Mouse (Mus musculus) retina, adult 2 months (tissue): ENCODE data around the gene Cacnb4.
A peak's percentile ranks its signal among the peaks of the same experiment; 100 is the strongest.

Experiments used
- DNase-seq: peaks from one replicate; pipeline ENCODE4 v3.0.0-alpha.2; 2012; ENCODE audit warnings: low read depth, low spot score

The Cacnb4 gene

DNA sequence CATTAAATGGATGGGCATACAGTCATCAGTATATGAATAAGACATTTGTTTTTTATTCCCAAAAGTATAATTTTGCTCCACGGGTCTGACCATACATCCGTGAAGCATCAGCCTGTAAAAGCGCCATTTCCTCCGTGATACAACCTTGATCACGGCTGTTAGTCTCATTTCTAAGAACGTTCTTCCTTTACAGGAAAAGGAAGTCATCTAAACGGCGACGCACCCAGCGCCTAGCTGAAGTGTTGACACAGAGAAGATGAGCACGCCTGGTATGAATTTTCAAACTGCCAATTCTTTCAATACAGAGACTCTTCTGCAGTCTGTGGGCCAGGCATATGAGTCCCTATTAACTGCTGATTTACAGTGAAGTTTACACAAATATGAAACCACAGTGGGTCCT lies 106.5 kb downstream of the Cacnb4 start:
- DNase-seq = no peak

GRCm38 (mm10) chr2:52568131-52568530 lies 108.5 kb downstream of the Cacnb4 start:
- DNase-seq = no peak

DNA sequence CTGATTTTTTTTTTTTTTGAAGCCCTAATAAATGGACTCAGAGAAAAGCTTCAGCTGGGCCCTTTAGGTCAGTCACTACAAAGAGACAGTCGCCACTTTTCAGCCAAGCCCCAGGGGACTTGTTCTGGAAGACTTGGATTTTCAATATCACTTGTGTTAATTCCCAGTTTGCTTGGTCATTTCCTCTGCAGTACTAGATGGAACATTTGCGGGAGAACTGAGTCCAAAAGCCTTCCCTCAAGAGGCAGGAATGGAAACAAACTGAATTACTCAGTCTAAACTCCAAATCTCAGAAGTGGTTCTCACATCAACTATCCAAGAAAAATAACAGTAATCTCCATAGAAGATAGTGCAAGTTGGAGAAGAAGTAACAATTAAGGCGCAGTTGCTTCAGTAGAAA lies 109.2 kb downstream of the Cacnb4 start:
- DNase-seq = no peak

GRCm38 (mm10) chr2:52563277-52563676 lies 113.4 kb downstream of the Cacnb4 start:
- no peak for DNase-seq

DNA sequence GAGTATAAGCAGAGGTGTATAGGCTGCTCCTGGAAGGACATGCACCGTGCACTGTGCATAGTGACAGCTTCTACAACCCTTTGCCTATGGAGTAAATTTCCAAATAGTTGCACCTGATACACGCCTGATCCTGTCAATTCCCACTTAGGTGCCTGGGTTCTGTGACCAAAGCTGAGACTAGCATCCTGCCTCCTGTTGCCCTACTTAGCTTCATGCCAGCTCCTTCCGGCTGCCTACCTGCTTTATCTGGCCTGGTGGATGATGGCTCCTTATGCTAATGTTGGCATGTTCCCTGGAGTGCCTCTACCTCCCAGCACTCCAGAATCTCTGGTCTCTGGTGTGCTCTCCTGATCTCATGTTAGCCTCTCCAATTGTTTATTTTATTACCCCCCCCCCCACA lies 114.3 kb downstream of the Cacnb4 start:
- DNase-seq = no peak

DNA sequence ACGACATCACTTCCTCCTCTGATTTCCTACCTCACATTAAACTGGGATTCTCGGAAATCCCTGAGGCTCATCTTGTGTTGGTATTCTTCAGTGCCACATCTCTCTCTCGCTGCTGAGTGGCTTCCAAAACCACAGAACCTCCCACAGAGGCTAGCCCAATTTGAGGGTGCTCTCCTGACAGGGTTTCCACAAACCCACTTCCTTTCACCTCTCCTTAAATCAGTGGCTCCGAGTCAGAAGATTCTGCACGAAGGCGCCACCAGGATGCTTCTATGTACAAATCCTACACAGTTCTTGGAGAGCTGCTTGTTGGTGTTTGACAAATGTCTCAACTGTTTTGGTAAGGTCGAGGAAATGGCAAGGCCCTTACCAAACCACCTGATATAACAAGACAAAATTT lies 115.5 kb downstream of the Cacnb4 start:
- no peak for DNase-seq

DNA sequence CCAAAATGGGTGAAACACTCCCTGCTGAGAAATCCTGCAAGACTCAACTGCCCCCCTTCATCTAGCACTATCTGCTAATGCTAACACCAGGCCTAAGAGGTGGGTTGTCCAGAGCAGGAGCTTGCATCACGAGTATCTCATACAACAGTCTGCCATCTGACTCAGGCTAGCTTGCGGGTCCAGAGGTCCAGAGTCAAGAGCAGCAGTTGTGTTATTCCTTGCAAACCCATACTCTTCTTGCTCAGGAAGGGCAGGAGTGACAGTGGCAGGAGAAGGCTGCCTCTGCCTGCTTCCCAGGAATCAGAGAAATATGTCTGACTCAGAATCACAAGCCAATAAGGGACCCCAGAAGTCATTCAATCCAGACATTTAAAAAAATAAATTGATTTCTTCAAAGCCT lies 116.4 kb downstream of the Cacnb4 start:
- DNase-seq = no peak

DNA sequence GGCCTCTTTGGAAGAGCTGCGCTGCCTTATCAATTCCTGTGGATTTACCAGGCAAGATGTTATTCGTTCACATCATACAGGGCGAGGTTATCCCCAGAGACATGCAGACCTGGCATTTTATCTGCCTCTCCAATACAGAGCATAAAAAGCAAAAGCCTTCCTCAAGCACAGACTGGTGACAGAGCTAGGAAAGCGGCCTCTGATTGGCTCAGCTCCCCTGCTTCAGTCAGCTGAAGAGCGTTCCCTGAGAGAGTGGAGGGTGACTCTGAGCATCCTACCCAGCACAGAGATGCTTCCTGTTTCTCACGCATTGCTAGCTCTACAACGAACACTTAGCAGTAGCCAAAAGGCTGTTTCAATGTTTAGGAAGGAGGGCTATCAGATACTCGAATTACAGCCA lies 118.2 kb downstream of the Cacnb4 start:
- DNase-seq = peak; percentile 23

GRCm38 (mm10) chr2:52557503-52558275 lies 118.9 kb downstream of the Cacnb4 start:
- DNase-seq = no peak

DNA sequence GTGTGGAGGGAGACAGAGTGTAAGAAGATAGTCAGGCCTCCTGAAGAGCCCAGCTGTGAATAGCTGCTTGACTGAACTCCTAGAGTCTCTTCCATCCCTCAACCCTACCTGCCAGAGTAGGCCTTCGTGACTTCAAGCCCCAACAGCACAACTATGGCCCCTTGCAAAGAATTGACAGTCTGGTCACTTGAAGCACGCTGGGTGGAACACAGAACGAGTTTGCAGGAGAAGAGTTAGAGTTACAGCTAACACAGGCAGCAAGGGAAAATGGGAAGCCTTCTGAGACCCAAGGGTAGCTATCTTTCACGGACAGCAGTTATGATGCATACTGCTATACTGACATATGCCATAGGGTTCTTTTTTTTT lies 119.7 kb downstream of the Cacnb4 start:
- DNase-seq = no peak

DNA sequence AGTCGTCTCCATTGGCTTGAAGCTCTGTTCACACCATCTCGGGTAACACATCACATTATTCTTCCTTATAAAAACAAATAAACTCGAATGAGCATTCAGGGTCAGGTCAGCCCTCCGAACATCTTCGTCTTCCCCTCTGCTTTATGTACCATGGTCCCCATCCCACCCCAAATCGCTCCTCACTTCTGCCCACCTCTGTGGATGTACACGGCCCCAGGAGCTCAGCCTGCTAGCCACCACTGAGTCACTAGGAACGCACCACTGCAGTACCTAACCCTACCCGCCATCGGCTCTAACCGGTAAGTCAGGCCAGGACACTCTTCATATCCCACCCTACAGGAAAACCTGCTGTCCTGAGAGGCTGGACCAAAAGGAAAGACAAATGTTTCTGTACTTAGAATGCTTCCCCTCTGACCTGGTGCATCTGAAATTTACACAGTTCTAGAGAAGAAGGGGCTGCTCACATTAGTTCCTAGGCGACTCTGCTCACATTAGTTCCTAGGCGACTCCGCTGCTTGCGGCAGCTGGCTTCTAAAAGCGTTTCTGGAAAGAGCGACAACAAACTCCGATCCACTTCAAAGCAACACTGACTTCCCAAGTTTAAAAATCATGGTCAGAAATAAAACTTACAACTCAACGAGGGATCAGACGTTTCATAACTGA lies 120.2 kb downstream of the Cacnb4 start:
- DNase-seq = no peak

DNA sequence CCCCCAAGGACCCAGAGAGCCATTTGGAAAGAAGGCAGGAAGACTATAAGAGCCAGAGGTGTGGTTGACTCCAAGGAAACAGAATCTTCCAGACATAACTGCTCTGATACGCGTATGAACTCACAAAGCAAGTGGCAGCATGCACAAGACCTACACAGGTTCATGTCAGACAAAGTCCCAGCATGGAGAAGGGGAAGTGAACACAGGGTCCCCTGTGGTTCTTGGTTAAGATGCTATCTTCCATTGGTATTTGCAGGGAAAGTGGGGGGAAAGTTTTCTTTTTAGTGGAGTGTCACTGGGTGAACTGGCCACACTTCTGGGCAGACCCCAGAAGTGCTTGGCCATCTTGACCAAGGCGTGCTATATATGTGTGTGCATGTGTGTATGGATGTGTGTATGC lies 128.2 kb downstream of the Cacnb4 start:
- DNase-seq = no peak

DNA sequence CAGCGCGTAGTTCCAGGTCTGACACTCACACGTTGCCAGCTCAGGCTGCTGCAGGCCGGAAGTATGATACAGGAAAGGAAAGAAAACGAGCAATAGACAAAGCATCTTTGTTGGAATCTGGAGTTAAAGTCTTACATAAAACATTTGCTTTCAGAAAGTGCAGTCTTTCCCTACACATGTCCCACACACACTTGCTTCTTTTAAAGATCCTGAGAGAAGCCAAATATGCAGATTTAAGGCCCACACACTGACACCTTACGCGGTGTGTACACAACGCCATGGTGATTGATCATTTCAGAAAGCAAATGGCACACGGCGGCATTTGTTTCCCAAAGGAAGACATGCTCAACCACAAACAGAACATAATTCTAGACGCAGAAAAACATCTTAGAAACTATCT lies 129.3 kb downstream of the Cacnb4 start:
- DNase-seq = no peak

GRCm38 (mm10) chr2:52544527-52544926 lies 132.1 kb downstream of the Cacnb4 start:
- DNase-seq = no peak

GRCm38 (mm10) chr2:52541068-52541467 lies 135.6 kb downstream of the Cacnb4 start:
- no peak for DNase-seq

DNA sequence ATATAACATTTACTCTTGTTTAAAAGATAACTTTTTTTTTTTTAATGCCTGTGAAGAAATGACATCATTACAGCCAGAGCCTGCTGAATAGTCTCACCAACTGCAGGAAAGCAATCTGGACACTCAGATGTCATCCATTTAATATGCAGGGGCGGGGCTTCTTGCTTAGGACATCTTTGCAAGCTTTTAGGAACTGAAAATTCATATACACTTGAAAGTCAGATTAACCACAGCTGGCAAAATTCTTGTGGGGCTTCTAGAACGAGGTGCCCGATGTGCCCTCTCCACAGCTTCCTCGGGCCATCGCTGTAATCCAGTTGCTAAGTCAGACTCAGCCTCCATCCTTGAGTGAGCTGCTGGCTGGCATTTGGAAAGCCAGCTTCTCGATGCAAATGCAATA lies 137.3 kb downstream of the Cacnb4 start:
- no peak for DNase-seq

- no peak for DNase-seq
Measured at GRCm38 (mm10) chr2:52537645-52538044, 139.0 kb downstream of the Cacnb4 start.

GRCm38 (mm10) chr2:52537155-52537554 lies 139.5 kb downstream of the Cacnb4 start:
- no peak for DNase-seq

- DNase-seq = no peak
Measured at GRCm38 (mm10) chr2:52536511-52536910, 140.1 kb downstream of the Cacnb4 start.

- no peak for DNase-seq
Measured at GRCm38 (mm10) chr2:52533696-52534095, 142.9 kb downstream of the Cacnb4 start.

DNA sequence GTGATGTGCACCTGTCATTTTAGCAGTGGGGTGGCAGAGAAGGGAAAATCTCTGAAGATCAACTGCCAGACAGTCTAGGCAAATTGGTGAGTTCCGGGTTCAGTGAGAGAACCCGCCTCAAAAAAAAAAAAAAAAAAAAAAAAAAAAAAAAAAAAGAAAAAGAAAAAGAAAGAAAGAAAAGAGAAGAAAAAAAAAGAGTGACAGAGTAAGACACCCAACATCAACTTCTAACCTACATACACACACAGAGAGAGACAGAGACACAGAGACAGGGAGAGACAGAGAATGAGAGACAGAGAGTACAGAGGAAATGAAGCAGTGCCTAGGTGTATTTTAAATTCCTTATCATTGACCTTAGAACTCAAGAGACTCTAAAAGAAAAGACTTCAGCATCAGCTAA lies 146.1 kb downstream of the Cacnb4 start:
- DNase-seq = no peak

GRCm38 (mm10) chr2:52529245-52529644 lies 147.4 kb downstream of the Cacnb4 start:
- no peak for DNase-seq

DNA sequence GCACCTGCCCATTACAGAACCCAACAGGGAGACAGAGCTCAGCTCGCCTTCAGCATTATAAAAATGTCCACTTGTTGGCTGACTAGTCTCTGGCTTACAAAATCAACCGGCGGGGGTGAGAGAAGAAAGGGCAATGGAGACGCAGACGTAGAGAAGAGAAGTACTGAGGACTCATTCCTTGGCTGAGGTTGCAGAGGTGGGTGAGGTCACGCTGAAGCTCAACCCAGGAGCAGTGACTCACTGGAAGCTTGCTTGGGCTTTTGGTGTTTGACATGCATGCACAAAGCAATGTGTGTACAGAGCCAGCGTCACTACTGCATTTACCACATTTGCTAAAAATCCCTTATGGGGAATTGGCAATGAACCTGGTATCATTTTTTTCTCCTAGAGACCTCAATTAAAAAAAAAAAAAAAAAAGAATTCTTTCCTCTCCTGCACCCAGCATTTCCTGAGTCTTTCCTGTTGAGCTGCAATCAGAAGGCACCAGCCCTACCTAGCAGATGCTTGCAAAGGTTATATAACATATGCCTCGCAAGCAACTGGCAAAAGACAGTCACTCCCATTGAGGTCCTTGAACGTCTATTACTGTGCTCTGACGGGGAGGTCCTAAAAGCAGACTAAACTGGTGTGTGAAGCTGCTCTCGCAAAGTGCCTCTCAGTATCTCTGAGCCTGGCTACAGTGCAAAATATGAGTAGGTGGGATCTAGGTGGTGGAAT lies 150.6 kb downstream of the Cacnb4 start:
- no peak for DNase-seq
